Mouse (Mus musculus) spleen, adult 2 months (tissue): ENCODE measurements at regions not wholly inside any gene's neighbourhood (a gene's known extent, or its start where the extent isn't known, plus 50 kb on each side); places are given as distances from the start of the nearest gene placed in this dataset.

Source experiments
- CTCF ChIP-seq: fragments of 200-500 bp; IDR thresholded peaks from 2 replicates; pipeline ENCODE4 v1.5.1; 2011; ENCODE audit warnings: mild to moderate bottlenecking, inconsistent platforms; ENCODE audit not compliant: insufficient read depth, insufficient read length, insufficient replicate concordance; ENCODE audit errors: extremely low read depth
- POLR2A ChIP-seq: fragments of 200-500 bp; IDR thresholded peaks from 2 replicates; pipeline ENCODE4 v1.6.1; 2011; ENCODE audit warnings: low read depth, low read length, inconsistent platforms

DNA sequence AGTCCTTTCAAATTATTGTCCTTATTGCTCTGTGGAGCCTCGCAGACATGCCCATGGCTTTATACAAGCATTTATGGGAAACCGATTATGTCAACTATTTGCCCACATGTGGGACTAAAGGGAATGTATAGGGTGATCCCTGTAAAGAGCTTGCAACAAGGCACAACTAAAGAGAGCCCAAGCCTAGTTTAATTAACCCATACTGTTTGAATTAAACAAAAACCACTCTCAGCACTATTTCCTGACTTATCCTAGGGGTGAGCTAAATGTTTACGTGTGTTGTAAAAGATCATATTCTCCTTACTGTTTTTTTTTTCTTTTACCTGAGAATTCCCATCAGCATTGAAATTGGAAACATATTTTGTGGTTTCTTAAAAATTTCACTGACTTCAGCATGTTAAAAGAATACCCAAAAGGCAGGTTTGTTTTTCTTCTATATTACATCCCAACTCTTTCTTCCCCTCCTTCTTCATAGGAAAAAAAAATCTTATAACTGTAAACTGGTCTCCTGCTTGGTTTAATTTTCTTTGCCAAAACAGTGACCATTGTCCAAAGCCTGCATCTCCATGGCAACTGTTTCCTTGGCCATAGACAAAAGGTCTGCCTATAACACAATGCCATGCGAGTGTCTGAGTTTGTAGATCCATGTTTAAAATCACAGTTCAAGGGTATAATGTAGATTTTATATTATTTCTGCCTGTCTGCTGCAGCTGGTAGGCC, 148.2 kb upstream of the Galnt5 start:
- TF ChIP-seq CTCF (no peak), POLR2A (no peak)
